In the genomic region with DNA sequence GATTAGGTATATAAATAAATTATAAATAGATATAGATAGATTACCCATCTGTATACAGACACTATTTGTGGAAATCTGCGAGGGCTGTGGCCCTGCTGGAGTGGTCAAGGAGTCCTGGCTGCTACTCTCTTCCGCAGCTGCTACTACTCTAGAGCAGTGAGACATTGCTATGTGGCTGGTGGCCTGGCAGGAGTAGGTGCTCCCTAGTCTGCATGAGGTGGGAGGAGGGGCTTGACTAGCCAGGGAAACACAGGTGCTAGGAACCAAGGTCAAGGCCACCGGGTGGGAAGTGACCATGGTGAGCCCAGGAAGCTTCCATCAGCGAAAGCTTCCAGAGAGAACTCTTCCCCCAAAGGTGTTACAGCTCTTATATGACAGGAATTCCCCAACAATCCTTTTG, we compare ENCODE assay signal across 18 mouse cellular contexts.
"Had no signal": no experiment of that assay in that cellular context is flagged by ENCODE, and none has a peak within 500 bp of the region (broad histone marks: within the 10 kb centered on the region; RNA-seq: fewer than 3 reads in every experiment).

No protein-coding gene starts in this region.

- ATAC-seq: midbrain, embryonic 16.5 days had no signal

- DNase-seq: lung, adult 18-20 months; lung, embryonic 14.5 days; lung, postnatal 10 days; lung, postnatal 4 days; midbrain, embryonic 14.5 days; retina, postnatal 1 day; right cerebral cortex, adult 18-20 months; right cerebral cortex, postnatal 25 days; right cerebral cortex, postnatal 4 days; spleen, adult 18-20 months; thymus, adult 2 months; thymus, postnatal 25 days; thymus, postnatal 4 days had no signal

- H3K36me3 ChIP-seq: midbrain, embryonic 10.5 days; neural tube, embryonic 13.5 days; neural tube, embryonic 15.5 days had no signal

- H3K27ac ChIP-seq: midbrain, embryonic 10.5 days; neural tube, embryonic 13.5 days; neural tube, embryonic 15.5 days had no signal

- H3K4me3 ChIP-seq: midbrain, embryonic 10.5 days; myocyte; neural tube, embryonic 13.5 days; neural tube, embryonic 15.5 days had no signal

- H3K9ac ChIP-seq: lung, embryonic 14.5 days; neural tube, embryonic 13.5 days; neural tube, embryonic 15.5 days had no signal

- H3K27me3 ChIP-seq: neural tube, embryonic 13.5 days; neural tube, embryonic 15.5 days had no signal

- H3K9me3 ChIP-seq: midbrain, embryonic 10.5 days; neural tube, embryonic 13.5 days; neural tube, embryonic 15.5 days had no signal

- H3K4me2 ChIP-seq: lung, embryonic 14.5 days; neural tube, embryonic 13.5 days; neural tube, embryonic 15.5 days had no signal

- H3K4me1 ChIP-seq: neural tube, embryonic 13.5 days; neural tube, embryonic 15.5 days had no signal
